Mouse (Mus musculus) embryonic facial prominence, embryonic 14.5 days (tissue): ENCODE data around the gene Clca3a1. TPM values are rescaled to one million over a fixed set of nuclear protein-coding genes. Genes with fewer than 3 reads are reported as not detected.

Experiments used
- ATAC-seq: fragments of 200-750 bp; cut with Nextera tagmentation; 2 replicates; pipeline ENCODE4 v1.8.0; 2017; ENCODE audit warnings: low read depth, moderate number of reproducible peaks, moderate TSS enrichment
- DNase-seq: peaks from one replicate; pipeline ENCODE4 v3.0.0-alpha.2; 2015; ENCODE audit warnings: low spot score
- H3K27ac ChIP-seq: fragments of 300-500 bp; sonication (generic); replicated peaks from 2 replicates; pipeline ENCODE4 v1.5.1; 2014; ENCODE audit warnings: low read depth, mild to moderate bottlenecking, low read length, moderate library complexity
- H3K27me3 ChIP-seq: fragments of 300-500 bp; sonication (generic); replicated peaks from 2 replicates; pipeline ENCODE4 v1.6.1; 2014; ENCODE audit warnings: low read length; ENCODE audit not compliant: control insufficient read depth, insufficient read depth
- H3K36me3 ChIP-seq: fragments of 300-500 bp; sonication (generic); 2 replicates; pipeline ENCODE4 v1.6.1; 2014; ENCODE audit warnings: low read length, mixed read lengths; ENCODE audit not compliant: control insufficient read depth, insufficient read depth
- H3K4me1 ChIP-seq: fragments of 300-500 bp; sonication (generic); 2 replicates; pipeline ENCODE4 v1.6.1; 2014; ENCODE audit warnings: antibody characterized with exemption, low read length; ENCODE audit not compliant: control insufficient read depth, insufficient read depth
- H3K4me2 ChIP-seq: fragments of 300-500 bp; sonication (generic); 2 replicates; pipeline ENCODE4 v1.6.1; 2014; ENCODE audit warnings: low read depth, mild to moderate bottlenecking, low read length, moderate library complexity, mixed read lengths
- H3K4me3 ChIP-seq: fragments of 300-500 bp; sonication (generic); 2 replicates; pipeline ENCODE4 v1.5.1; 2014; ENCODE audit warnings: low read depth, mild to moderate bottlenecking, low read length
- H3K9ac ChIP-seq: fragments of 300-500 bp; sonication (generic); 2 replicates; pipeline ENCODE4 v1.6.1; 2014; ENCODE audit warnings: low read depth, mild to moderate bottlenecking, low read length, moderate library complexity, mixed read lengths
- H3K9me3 ChIP-seq: fragments of 300-500 bp; sonication (generic); 2 replicates; pipeline ENCODE4 v1.6.1; 2016; ENCODE audit warnings: low read length; ENCODE audit not compliant: control insufficient read depth
- WGBS: fragments of 180-500 bp; shearing (Covaris S2); extraction: QIAGEN DNeasy Blood & Tissue Kit; methylation state at CpG from one replicate; pipeline ENCODE4 v1.1.7; 2014; 5-methylcytosine and 5-hydroxymethylcytosine counted together
- polyA plus RNA-seq: library from polyadenylated mRNA; unstranded; fragments of >200 nt; fragmentation: Nextera tagmentation; extraction: Ambion mirVana; gene quantifications from 2 replicates; pipeline ENCODE4 v1.2.1, GENCODE M21; 2014

The Clca3a1 gene
- polyA plus RNA-seq, 1 experiment from 2014 or later = 1.9 TPM

GRCm38 (mm10) chr3:144721077-144721859 is 39.5 kb downstream of the Clca3a1 start:
- Histone ChIP-seq H3K4me2 (peak overlapping the region; percentile 57), H3K4me1 (peaks cover 23% of the 10 kb centered on the region), H3K36me3 (no peaks in the 10 kb centered on the region), H3K9me3 (no peaks in the 10 kb centered on the region), H3K4me3 (peak overlapping the region; percentile 91), H3K27ac (peak overlapping the region; percentile 58; the same call in 1 of the 2 replicates), H3K9ac (peak overlapping the region; percentile 57; the same call in 1 of the 2 replicates), H3K27me3 (no peaks in the 10 kb centered on the region)
- DNase-seq (no peak), ATAC-seq (no peak)
- 87% methylated on average over 10 of the region's 10 CpGs for WGBS

- 2% methylated on average over 12 of the region's 98 CpGs for WGBS
- H3K27ac ChIP-seq = peak within 1 kb of the TSS; percentile 99
Observed at GRCm38 (mm10) chr3:144719901-144720747, 40.7 kb downstream of the Clca3a1 start, which contains the start of gene Sh3glb1. Sh3glb1 (minus strand) TSS chr3:144720335.

GRCm38 (mm10) chr3:144719088-144719900 is 41.5 kb downstream of the Clca3a1 start:
- H3K27me3 ChIP-seq = no peaks in the 10 kb centered on the region
- DNase-seq (peak; percentile 61), ATAC-seq (peak; percentile 35)
- no peaks in the 10 kb centered on the region for H3K9me3 ChIP-seq
- peak overlapping the region; percentile 91 for H3K4me3 ChIP-seq
- peak overlapping the region; percentile 77 for H3K4me2 ChIP-seq
- under 1% methylated on average over 20 of the region's 56 CpGs for WGBS
- H3K27ac ChIP-seq = peak overlapping the region; percentile 99
- H3K36me3 ChIP-seq = no peaks in the 10 kb centered on the region
- H3K9ac ChIP-seq = peak overlapping the region; percentile 94
- peaks cover 27% of the 10 kb centered on the region for H3K4me1 ChIP-seq

More at GRCm38 (mm10) chr3:144719901-144720747, 40.7 kb downstream of the Clca3a1 start, which contains the start of gene Sh3glb1:
- peak; percentile 94 for ATAC-seq
- peak within 1 kb of the TSS; percentile 77 for H3K4me2 ChIP-seq
- H3K27me3 ChIP-seq = no peaks in the 10 kb centered on the region
- peak within 1 kb of the TSS; percentile 91 for H3K4me3 ChIP-seq
- no peaks in the 10 kb centered on the region for H3K36me3 ChIP-seq
- DNase-seq = peak; percentile 94
- peak within 1 kb of the TSS; percentile 94 for H3K9ac ChIP-seq
- peaks cover 27% of the 10 kb centered on the region for H3K4me1 ChIP-seq
- H3K9me3 ChIP-seq = no peaks in the 10 kb centered on the region

- no peak for ATAC-seq
- peak overlapping the region; percentile 94 for H3K9ac ChIP-seq
- DNase-seq = peak; percentile 66
- H3K27me3 ChIP-seq = no peaks in the 10 kb centered on the region
- peak overlapping the region; percentile 99 for H3K27ac ChIP-seq
- WGBS = 9% methylated on average over 7 of the region's 7 CpGs
- H3K4me3 ChIP-seq = peak overlapping the region; percentile 91
- H3K4me2 ChIP-seq = peak overlapping the region; percentile 77
- no peaks in the 10 kb centered on the region for H3K9me3 ChIP-seq
- peaks cover 27% of the 10 kb centered on the region for H3K4me1 ChIP-seq
- H3K36me3 ChIP-seq = no peaks in the 10 kb centered on the region
Observed at GRCm38 (mm10) chr3:144718706-144719087, 42.1 kb downstream of the Clca3a1 start.

- Histone ChIP-seq H3K27ac (no peak overlapping the region), H3K9me3 (no peaks in the 10 kb centered on the region), H3K36me3 (no peaks in the 10 kb centered on the region), H3K4me3 (peak overlapping the region; percentile 7; the same call in 1 of the 2 replicates), H3K9ac (no peak overlapping the region), H3K4me2 (peak overlapping the region; percentile 77), H3K27me3 (no peaks in the 10 kb centered on the region), H3K4me1 (peaks cover 27% of the 10 kb centered on the region)
- WGBS = 73% methylated on average over 6 of the region's 6 CpGs
- DNase-seq = no peak
- no peak for ATAC-seq
Observed at GRCm38 (mm10) chr3:144717835-144718234, 42.9 kb downstream of the Clca3a1 start.

GRCm38 (mm10) chr3:144717121-144717520 is 43.7 kb downstream of the Clca3a1 start:
- DNase-seq = no peak
- Histone ChIP-seq H3K36me3 (peaks cover 7% of the 10 kb centered on the region), H3K4me1 (peaks cover 27% of the 10 kb centered on the region), H3K27ac (peak overlapping the region; percentile 21; the same call in 1 of the 2 replicates), H3K9ac (no peak overlapping the region), H3K9me3 (no peaks in the 10 kb centered on the region), H3K4me3 (peak overlapping the region; percentile 7; the same call in 1 of the 2 replicates), H3K4me2 (peak overlapping the region; percentile 26; the same call in 1 of the 2 replicates), H3K27me3 (no peaks in the 10 kb centered on the region)
- WGBS = 76% methylated on average over 3 of the region's 3 CpGs
- no peak for ATAC-seq

- Histone ChIP-seq H3K9ac (no peak overlapping the region), H3K27me3 (no peaks in the 10 kb centered on the region), H3K27ac (no peak overlapping the region), H3K4me2 (no peak overlapping the region), H3K9me3 (no peaks in the 10 kb centered on the region), H3K4me3 (no peak overlapping the region), H3K4me1 (peaks cover 25% of the 10 kb centered on the region), H3K36me3 (peaks cover 17% of the 10 kb centered on the region)
- DNase-seq (no peak), ATAC-seq (no peak)
- 72% methylated on average over 9 of the region's 9 CpGs for WGBS
Observed at GRCm38 (mm10) chr3:144715901-144716300, 44.9 kb downstream of the Clca3a1 start.

- Histone ChIP-seq H3K9ac (no peak overlapping the region), H3K36me3 (peaks cover 22% of the 10 kb centered on the region), H3K4me3 (no peak overlapping the region), H3K27ac (no peak overlapping the region), H3K4me1 (peaks cover 21% of the 10 kb centered on the region), H3K4me2 (no peak overlapping the region), H3K9me3 (no peaks in the 10 kb centered on the region), H3K27me3 (no peaks in the 10 kb centered on the region)
- DNase-seq (no peak), ATAC-seq (no peak)
- 89% methylated on average over 7 of the region's 7 CpGs for WGBS
Observed at GRCm38 (mm10) chr3:144715033-144715432, 45.7 kb downstream of the Clca3a1 start.
